Mouse (Mus musculus): ENCODE measurements around the gene Lrrfip2. TPM values are rescaled to one million over a fixed set of nuclear protein-coding genes. Genes with fewer than 3 reads are reported as not detected.

Gene Lrrfip2
- polyA plus RNA-seq, 1 experiment: 135 TPM

- no peaks in the 10 kb centered on the region for H3K27me3 ChIP-seq (ENCODE audit: control insufficient read depth, insufficient read depth, low read length)
- TF ChIP-seq POLR2A (IDR thresholded peaks at IDR 0.05; ENCODE audit: control insufficient read depth, low read depth, low read length) (no peak), CTCF (IDR thresholded peaks at IDR 0.05; ENCODE audit: control insufficient read depth, insufficient read depth, insufficient replicate concordance, low read depth, low read length) (no peak)
- H3K36me3 ChIP-seq (ENCODE audit: control insufficient read depth, insufficient read depth, low read length): no peaks in the 10 kb centered on the region
- H3K27ac ChIP-seq (ENCODE audit: control insufficient read depth, insufficient read depth, low read depth, low read length): no peak overlapping the region
- H3K4me3 ChIP-seq (ENCODE audit: control insufficient read depth, low read depth, low read length): no peak overlapping the region
- no peaks in the 10 kb centered on the region for H3K4me1 ChIP-seq (ENCODE audit: control insufficient read depth, insufficient read depth, low read length)
Observed at GRCm38 (mm10) chr9:111107863-111108262, 9.5 kb upstream of the Lrrfip2 start.

DNA sequence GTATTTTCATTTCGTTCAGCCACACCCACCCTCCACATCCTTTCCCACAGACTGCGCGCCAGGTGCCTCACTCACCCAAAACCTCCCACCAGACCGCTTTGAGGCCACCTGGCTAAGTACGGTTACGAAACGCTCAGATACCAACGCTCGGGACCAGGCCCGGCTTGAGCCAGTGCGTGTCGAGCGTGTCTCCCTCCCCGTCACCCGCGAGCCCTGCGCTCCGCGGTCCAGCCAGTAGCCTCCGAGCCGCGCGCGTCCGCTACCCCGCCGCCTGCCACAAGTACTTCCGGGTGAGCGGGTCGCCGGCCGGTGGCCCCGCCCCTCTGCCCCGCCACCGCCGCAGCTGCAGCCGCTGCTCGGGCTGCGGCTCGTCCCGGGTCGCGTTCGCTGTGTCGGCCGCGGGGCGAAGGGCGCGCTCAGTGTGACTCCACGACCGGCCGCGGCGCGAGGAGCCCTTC, 431 bp downstream of the Lrrfip2 start:
- 0 out of 2 replicates have a peak, but pooled peaks have one; percentile 5 for TF ChIP-seq CTCF (IDR thresholded peaks at IDR 0.05; ENCODE audit: control insufficient read depth, insufficient read depth, insufficient replicate concordance, low read depth, low read length)
- peak; percentile 81 for TF ChIP-seq POLR2A (IDR thresholded peaks at IDR 0.05; ENCODE audit: control insufficient read depth, low read depth, low read length)
- H3K4me3 ChIP-seq (ENCODE audit: control insufficient read depth, low read depth, low read length): peak overlapping the region; percentile 95
- no peaks in the 10 kb centered on the region for H3K36me3 ChIP-seq (ENCODE audit: control insufficient read depth, insufficient read depth, low read length)
- peak overlapping the region; percentile 96 for H3K27ac ChIP-seq (ENCODE audit: control insufficient read depth, insufficient read depth, low read depth, low read length)
- no peaks in the 10 kb centered on the region for H3K27me3 ChIP-seq (ENCODE audit: control insufficient read depth, insufficient read depth, low read length)
- H3K4me1 ChIP-seq (ENCODE audit: control insufficient read depth, insufficient read depth, low read length): peaks cover 9% of the 10 kb centered on the region

GRCm38 (mm10) chr9:111118252-111118890, 979 bp downstream of the Lrrfip2 start:
- no peaks in the 10 kb centered on the region for H3K27me3 ChIP-seq (ENCODE audit: control insufficient read depth, insufficient read depth, low read length)
- peaks cover 9% of the 10 kb centered on the region for H3K4me1 ChIP-seq (ENCODE audit: control insufficient read depth, insufficient read depth, low read length)
- H3K27ac ChIP-seq (ENCODE audit: control insufficient read depth, insufficient read depth, low read depth, low read length): peak overlapping the region; percentile 80
- H3K36me3 ChIP-seq (ENCODE audit: control insufficient read depth, insufficient read depth, low read length): no peaks in the 10 kb centered on the region
- peak overlapping the region; percentile 95 for H3K4me3 ChIP-seq (ENCODE audit: control insufficient read depth, low read depth, low read length)
- TF ChIP-seq POLR2A (IDR thresholded peaks at IDR 0.05; ENCODE audit: control insufficient read depth, low read depth, low read length): no peak

DNA sequence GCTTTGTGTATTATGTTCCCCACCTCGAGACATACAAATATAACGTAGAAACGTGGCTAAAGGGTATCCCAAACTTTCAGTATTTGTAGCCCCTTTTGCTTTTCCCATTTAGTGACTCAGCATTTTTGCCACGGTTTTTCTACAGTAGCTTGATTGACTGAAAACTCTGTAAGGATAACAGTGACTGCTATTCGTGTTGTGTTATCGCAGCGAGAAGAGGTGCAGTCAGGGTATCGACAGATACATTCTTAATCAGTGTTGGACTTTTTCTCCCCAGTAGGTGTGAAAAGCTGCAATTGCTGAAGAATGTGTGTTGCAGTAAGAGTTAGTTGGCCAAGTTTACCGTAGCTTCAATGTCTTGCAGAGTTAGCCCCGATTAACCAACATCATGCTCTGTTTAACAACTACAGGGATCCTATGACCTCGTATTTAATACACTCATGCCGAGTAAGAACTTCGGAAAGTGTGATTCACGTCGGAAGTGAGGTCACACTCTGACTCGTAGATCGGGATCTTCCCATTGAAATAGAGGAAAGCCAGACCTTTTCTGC, 1.6 kb downstream of the Lrrfip2 start:
- H3K27me3 ChIP-seq (ENCODE audit: control insufficient read depth, insufficient read depth, low read length): no peaks in the 10 kb centered on the region
- H3K4me1 ChIP-seq (ENCODE audit: control insufficient read depth, insufficient read depth, low read length): peaks cover 9% of the 10 kb centered on the region
- H3K4me3 ChIP-seq (ENCODE audit: control insufficient read depth, low read depth, low read length): peak overlapping the region; percentile 95
- H3K36me3 ChIP-seq (ENCODE audit: control insufficient read depth, insufficient read depth, low read length): no peaks in the 10 kb centered on the region
- H3K27ac ChIP-seq (ENCODE audit: control insufficient read depth, insufficient read depth, low read depth, low read length): peak overlapping the region; percentile 80; the same call in 1 of the 2 replicates
- TF ChIP-seq POLR2A (IDR thresholded peaks at IDR 0.05; ENCODE audit: control insufficient read depth, low read depth, low read length) (no peak), CTCF (IDR thresholded peaks at IDR 0.05; ENCODE audit: control insufficient read depth, insufficient read depth, insufficient replicate concordance, low read depth, low read length) (no peak)

DNA sequence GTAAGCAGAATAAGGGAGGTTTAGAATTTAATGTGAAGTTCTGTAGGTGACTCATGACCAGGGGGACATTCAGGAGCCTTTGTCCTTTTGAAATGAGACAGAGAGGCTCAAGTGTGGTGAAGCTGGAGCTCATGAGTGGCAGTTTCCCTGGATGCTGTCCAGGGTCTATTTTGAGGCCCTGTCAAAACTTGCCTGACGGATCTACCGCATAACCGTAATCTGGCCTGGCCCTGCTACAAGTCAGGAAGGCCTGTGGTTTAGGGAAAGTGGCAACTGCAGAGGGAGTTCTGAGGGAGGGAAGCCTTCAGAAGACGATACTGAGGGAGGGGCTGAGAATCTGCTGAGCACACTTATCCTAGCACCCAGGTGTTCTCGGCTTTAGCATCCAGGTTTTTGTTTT, 5.1 kb downstream of the Lrrfip2 start:
- no peak overlapping the region for H3K4me3 ChIP-seq (ENCODE audit: control insufficient read depth, low read depth, low read length)
- H3K36me3 ChIP-seq (ENCODE audit: control insufficient read depth, insufficient read depth, low read length): no peaks in the 10 kb centered on the region
- no peak overlapping the region for H3K27ac ChIP-seq (ENCODE audit: control insufficient read depth, insufficient read depth, low read depth, low read length)
- no peaks in the 10 kb centered on the region for H3K27me3 ChIP-seq (ENCODE audit: control insufficient read depth, insufficient read depth, low read length)
- H3K4me1 ChIP-seq (ENCODE audit: control insufficient read depth, insufficient read depth, low read length): peaks cover 4% of the 10 kb centered on the region
- TF ChIP-seq POLR2A (IDR thresholded peaks at IDR 0.05; ENCODE audit: control insufficient read depth, low read depth, low read length) (no peak), CTCF (IDR thresholded peaks at IDR 0.05; ENCODE audit: control insufficient read depth, insufficient read depth, insufficient replicate concordance, low read depth, low read length) (no peak)

DNA sequence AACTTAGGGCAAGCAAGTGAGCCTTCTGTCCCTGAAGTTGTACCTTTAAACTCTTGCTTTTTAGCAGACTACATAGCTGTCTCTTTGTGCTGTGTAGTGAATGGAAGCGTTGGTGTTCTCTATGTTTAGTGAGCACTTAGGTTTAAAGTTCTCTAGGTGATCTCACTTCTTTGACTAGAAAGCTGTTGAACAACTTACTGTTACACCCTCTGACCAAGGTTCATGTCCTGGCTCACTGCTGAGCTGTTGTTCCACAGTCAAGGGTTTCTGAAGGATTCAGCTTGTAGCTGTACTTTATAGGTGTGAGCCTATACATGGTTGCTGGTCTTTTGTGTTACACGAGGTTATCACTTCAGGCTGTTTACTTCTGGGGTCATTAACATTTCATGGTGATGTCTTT, 5.9 kb downstream of the Lrrfip2 start:
- no peak overlapping the region for H3K27ac ChIP-seq (ENCODE audit: control insufficient read depth, insufficient read depth, low read depth, low read length)
- no peaks in the 10 kb centered on the region for H3K36me3 ChIP-seq (ENCODE audit: control insufficient read depth, insufficient read depth, low read length)
- no peak overlapping the region for H3K4me3 ChIP-seq (ENCODE audit: control insufficient read depth, low read depth, low read length)
- no peaks in the 10 kb centered on the region for H3K27me3 ChIP-seq (ENCODE audit: control insufficient read depth, insufficient read depth, low read length)
- H3K4me1 ChIP-seq (ENCODE audit: control insufficient read depth, insufficient read depth, low read length): peaks cover 3% of the 10 kb centered on the region; the same call in 1 of the 2 replicates
- TF ChIP-seq POLR2A (IDR thresholded peaks at IDR 0.05; ENCODE audit: control insufficient read depth, low read depth, low read length) (no peak), CTCF (IDR thresholded peaks at IDR 0.05; ENCODE audit: control insufficient read depth, insufficient read depth, insufficient replicate concordance, low read depth, low read length) (no peak)

DNA sequence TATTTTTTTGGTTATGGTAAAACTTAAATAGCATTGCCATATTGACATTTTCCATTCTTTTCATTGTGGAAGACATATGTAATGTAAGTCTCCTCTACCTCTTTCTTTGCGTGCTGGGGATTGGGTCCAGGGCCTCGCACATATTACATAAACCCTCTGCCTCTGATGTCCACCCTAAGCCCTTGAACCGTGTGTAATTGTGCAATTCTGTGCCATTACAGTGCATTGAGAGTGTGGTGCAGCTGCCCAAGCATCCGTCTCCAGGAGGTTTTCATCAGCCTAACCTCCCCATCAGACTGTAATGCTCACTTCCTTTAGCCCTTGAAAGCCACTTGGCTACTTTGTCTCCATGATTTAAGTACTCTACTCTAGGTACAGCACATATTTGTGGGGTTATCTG, 7.0 kb downstream of the Lrrfip2 start:
- H3K36me3 ChIP-seq (ENCODE audit: control insufficient read depth, insufficient read depth, low read length): no peaks in the 10 kb centered on the region
- H3K4me3 ChIP-seq (ENCODE audit: control insufficient read depth, low read depth, low read length): no peak overlapping the region
- no peak overlapping the region for H3K27ac ChIP-seq (ENCODE audit: control insufficient read depth, insufficient read depth, low read depth, low read length)
- H3K27me3 ChIP-seq (ENCODE audit: control insufficient read depth, insufficient read depth, low read length): no peaks in the 10 kb centered on the region
- TF ChIP-seq CTCF (IDR thresholded peaks at IDR 0.05; ENCODE audit: control insufficient read depth, insufficient read depth, insufficient replicate concordance, low read depth, low read length): no peak
- no peak for TF ChIP-seq POLR2A (IDR thresholded peaks at IDR 0.05; ENCODE audit: control insufficient read depth, low read depth, low read length)
- H3K4me1 ChIP-seq (ENCODE audit: control insufficient read depth, insufficient read depth, low read length): no peaks in the 10 kb centered on the region

Measured in testis, adult 2 months (tissue).